Mouse (Mus musculus) heart, embryonic 16.5 days (tissue): ENCODE data around the gene Focad. TPM values are rescaled to one million over a fixed set of nuclear protein-coding genes. Genes with fewer than 3 reads are reported as not detected.
A peak's percentile ranks its signal among the peaks of the same experiment; 100 is the strongest.

Source experiments
- ATAC-seq: fragments of 200-750 bp; cut with Nextera tagmentation; replicated peaks from 2 replicates; pipeline ENCODE4 v1.8.0; 2017; ENCODE audit warnings: moderate number of reproducible peaks; ENCODE audit not compliant: insufficient read depth, low FRiP score; ENCODE audit errors: extremely low read depth
- H3K27ac ChIP-seq: fragments of 300-500 bp; sonication (generic); 2 replicates; pipeline ENCODE4 v1.5.1; 2014; ENCODE audit warnings: mild to moderate bottlenecking, low read length, control low read depth, moderate library complexity
- H3K27me3 ChIP-seq: fragments of 300-500 bp; sonication (generic); 2 replicates; pipeline ENCODE4 v1.6.1; 2014; ENCODE audit warnings: low read length, mixed read lengths; ENCODE audit not compliant: control insufficient read depth, insufficient read depth
- H3K36me3 ChIP-seq: fragments of 300-500 bp; sonication (generic); 2 replicates; pipeline ENCODE4 v1.6.1; 2014; ENCODE audit not compliant: control insufficient read depth, insufficient read depth
- H3K4me1 ChIP-seq: fragments of 300-500 bp; sonication (generic); 2 replicates; pipeline ENCODE4 v1.6.1; 2014; ENCODE audit warnings: low read length, mixed read lengths; ENCODE audit not compliant: control insufficient read depth, insufficient read depth
- H3K4me2 ChIP-seq: fragments of 300-500 bp; sonication (generic); 2 replicates; pipeline ENCODE4 v1.6.1; 2014; ENCODE audit warnings: low read depth, mild to moderate bottlenecking, control low read depth, low read length
- H3K4me3 ChIP-seq: fragments of 300-500 bp; sonication (generic); 2 replicates; pipeline ENCODE4 v1.5.1; 2014; ENCODE audit warnings: mild to moderate bottlenecking, control low read depth, low read length
- H3K9ac ChIP-seq: fragments of 300-500 bp; sonication (generic); 2 replicates; pipeline ENCODE4 v1.6.1; 2014; ENCODE audit warnings: low read length, control low read depth
- H3K9me3 ChIP-seq: fragments of 300-500 bp; sonication (generic); replicated peaks from 2 replicates; pipeline ENCODE4 v1.6.1; 2016; ENCODE audit warnings: low read length; ENCODE audit not compliant: control insufficient read depth
- WGBS: fragments of 180-500 bp; shearing (Covaris S2); extraction: QIAGEN DNeasy Blood & Tissue Kit; methylation state at CpG from one replicate; pipeline ENCODE4 v1.1.7; 2014; 5-methylcytosine and 5-hydroxymethylcytosine counted together
- polyA plus RNA-seq: library from polyadenylated mRNA; unstranded; fragments of >200 nt; fragmentation: Nextera tagmentation; extraction: Ambion mirVana; gene quantifications from 2 replicates; pipeline ENCODE4 v1.2.1, GENCODE M21; 2015

The Focad gene
- polyA plus RNA-seq, 1 experiment from 2014 or later, result 8.2 TPM

DNA sequence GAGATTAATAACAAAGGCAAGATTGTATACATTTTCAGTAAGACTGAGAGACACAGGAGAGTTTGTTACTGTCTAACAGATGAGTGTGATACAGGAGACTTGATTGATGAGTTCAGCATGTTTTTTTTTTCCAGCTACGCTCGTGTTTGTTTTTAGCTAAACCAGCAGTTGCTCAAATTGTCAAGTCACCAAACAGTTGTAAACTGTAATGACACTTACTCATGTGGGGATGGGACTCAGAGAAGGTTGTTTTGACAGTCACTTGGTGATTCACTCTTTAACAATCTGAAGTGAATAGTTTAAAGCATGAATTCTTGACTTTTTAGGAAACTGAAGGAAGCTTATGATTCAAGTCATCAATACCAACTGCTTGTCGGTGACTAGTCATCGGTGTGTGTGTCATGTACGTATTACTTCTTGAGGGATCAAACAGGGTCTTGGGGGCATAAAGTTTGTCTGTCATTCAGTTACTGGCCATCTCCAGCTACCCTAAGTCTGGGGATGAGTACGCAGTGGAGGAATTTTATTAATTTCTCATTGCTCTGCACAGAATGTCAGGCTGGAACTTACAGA, 342.2 kb downstream of the Focad start:
- H3K4me1 ChIP-seq, result peaks cover 16% of the 10 kb centered on the region
- no peaks in the 10 kb centered on the region for H3K9me3 ChIP-seq
- H3K4me3 ChIP-seq, result no peak overlapping the region
- H3K4me2 ChIP-seq, result no peak overlapping the region
- H3K27ac ChIP-seq, result no peak overlapping the region
- WGBS, result 84% methylated on average over 6 of the region's 6 CpGs
- no peak overlapping the region for H3K9ac ChIP-seq
- H3K36me3 ChIP-seq, result no peaks in the 10 kb centered on the region
- H3K27me3 ChIP-seq, result no peaks in the 10 kb centered on the region
- no peak for ATAC-seq

DNA sequence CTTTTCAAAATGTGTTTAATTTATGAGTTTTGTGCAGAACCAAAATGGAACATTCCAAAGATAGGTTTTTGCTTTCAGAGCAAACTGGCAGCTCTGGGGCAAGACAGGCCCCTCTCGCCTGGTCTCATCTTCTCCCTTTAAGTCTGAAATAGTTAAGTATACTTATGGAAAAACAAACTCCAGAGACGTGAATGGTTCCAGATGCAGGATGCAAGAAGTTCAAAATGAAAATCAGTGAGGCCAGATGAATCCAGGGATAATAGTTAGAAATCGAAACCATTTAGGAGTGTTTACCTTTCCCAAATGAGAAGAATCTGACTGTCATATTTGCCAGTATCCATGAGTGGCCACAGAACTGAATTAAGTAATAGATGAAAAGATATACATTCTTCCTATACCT, 342.7 kb downstream of the Focad start:
- no peak for ATAC-seq
- no peak overlapping the region for H3K27ac ChIP-seq
- WGBS, result 70% methylated on average over 3 of the region's 3 CpGs
- no peaks in the 10 kb centered on the region for H3K9me3 ChIP-seq
- peaks cover 18% of the 10 kb centered on the region for H3K4me1 ChIP-seq
- no peak overlapping the region for H3K9ac ChIP-seq
- H3K36me3 ChIP-seq, result no peaks in the 10 kb centered on the region
- no peak overlapping the region for H3K4me2 ChIP-seq
- no peak overlapping the region for H3K4me3 ChIP-seq
- no peaks in the 10 kb centered on the region for H3K27me3 ChIP-seq

DNA sequence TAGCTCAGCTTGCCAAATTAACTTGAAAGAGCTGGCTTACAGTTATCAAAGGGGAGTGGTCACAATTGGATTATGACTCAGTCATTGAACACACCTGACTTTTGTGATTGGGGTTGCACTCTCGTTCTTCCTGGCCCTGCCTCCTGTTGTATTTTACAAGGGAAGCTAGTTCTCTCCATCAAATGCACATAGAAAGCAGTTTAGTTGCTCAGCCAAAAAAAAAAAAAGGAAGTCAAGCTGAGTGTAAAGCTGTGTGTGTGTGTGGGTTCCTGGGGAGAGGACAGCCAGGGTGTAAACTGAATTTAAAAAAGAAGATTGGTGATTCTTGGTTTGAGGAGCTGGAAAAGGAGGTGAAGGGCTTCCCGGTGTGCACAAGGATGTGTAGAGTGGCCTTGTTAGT, 343.5 kb downstream of the Focad start:
- Histone ChIP-seq H3K4me1 (peaks cover 18% of the 10 kb centered on the region), H3K9ac (no peak overlapping the region), H3K36me3 (no peaks in the 10 kb centered on the region), H3K4me3 (peak overlapping the region; percentile 52; the same call in 1 of the 2 replicates), H3K4me2 (peak overlapping the region; percentile 69), H3K27ac (no peak overlapping the region), H3K27me3 (no peaks in the 10 kb centered on the region), H3K9me3 (no peaks in the 10 kb centered on the region)
- WGBS, result 31% methylated on average over 2 of the region's 2 CpGs
- ATAC-seq, result no peak

DNA sequence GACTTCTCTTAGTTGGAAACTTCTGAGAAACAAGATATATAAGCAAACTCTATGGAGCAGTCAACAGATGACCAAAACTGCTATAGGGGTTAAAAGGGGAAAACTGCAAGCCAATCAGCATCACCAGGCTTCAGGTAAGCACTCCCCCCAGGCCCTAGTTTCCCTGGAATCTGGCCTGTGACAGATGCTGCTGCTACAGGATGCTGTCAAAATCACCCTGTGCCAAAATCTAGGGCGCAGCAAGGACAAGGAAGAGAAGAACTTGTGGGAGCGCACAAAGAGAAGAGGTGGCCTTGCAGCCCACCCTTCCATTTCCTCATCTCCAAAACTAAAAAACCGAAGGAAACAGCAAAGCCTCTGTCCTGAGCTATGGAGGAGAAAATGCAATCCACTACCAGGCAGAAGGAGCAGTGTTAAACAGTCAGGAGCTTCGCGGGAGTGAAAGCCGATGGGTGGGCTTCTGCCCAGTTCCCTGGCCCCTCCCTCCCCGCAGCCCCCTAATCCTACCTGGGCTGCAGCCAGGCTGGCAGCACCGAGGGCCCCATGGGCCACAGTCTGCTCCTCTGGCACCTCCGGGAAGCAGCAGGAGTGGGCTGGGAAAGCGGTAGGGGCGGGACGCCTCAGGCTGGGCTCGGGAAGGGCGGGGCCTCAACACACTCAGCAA, 344.0 kb downstream of the Focad start, which contains the start of gene Hacd4:
Hacd4 (minus strand) TSS at position 603 of the 664 bp plus-strand sequence.
- Histone ChIP-seq H3K27ac (0 out of 2 replicates have a peak within 1 kb of the TSS, but pooled peaks have one; percentile 3), H3K9ac (peak within 1 kb of the TSS; percentile 71), H3K9me3 (no peaks in the 10 kb centered on the region), H3K4me2 (peak within 1 kb of the TSS; percentile 69), H3K27me3 (no peaks in the 10 kb centered on the region), H3K4me3 (peak within 1 kb of the TSS; percentile 52), H3K4me1 (peaks cover 18% of the 10 kb centered on the region), H3K36me3 (no peaks in the 10 kb centered on the region)
- ATAC-seq, result peak; percentile 83
- 5% methylated on average over 14 of the region's 14 CpGs for WGBS

DNA sequence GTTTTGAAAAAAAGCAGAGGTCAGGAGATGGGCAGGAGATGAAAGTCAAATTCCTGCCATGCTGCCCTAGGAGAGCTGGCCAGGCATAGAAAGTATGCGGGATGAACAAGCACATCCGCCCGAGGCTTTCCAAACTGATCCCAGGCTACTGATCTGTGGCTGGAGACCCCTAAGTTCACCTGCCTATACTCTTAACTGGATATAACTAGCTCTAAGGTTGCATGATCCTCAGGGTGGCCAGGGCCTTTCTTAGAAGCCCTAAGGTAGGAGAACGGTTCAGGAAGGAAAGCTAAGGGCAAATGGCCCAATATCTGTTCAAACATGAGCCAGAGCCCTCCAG, 344.5 kb downstream of the Focad start:
- no peaks in the 10 kb centered on the region for H3K9me3 ChIP-seq
- peak overlapping the region; percentile 69 for H3K4me2 ChIP-seq
- H3K4me3 ChIP-seq, result peak overlapping the region; percentile 52
- no peak overlapping the region; the same call in 1 of the 2 replicates for H3K9ac ChIP-seq
- ATAC-seq, result no peak
- peaks cover 18% of the 10 kb centered on the region for H3K4me1 ChIP-seq
- no peaks in the 10 kb centered on the region for H3K27me3 ChIP-seq
- no peaks in the 10 kb centered on the region for H3K36me3 ChIP-seq
- 17% methylated on average over 4 of the region's 4 CpGs for WGBS
- no peak overlapping the region for H3K27ac ChIP-seq

DNA sequence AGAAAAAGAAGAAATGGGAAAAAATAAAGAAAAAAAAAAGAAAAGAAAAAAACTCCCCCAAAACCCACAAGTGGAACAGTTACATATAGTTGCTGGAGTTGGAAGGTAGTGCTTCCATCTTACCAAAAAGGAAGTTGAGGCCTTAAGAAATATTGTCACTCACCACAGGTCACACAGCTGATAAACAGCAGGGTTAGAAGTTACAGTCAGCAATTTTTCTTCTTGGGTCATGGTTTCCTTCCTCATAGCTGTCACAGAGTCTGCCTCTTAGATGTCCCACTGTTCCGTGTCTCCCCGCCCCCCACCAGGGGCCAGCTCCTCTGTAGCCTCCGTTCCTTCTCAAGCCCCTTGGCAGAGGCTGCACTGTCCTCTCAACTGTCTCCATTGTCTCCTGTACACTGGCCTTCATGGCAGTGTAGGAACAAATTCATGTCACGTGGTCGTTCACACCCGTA, 345.3 kb downstream of the Focad start:
- Histone ChIP-seq H3K4me3 (no peak overlapping the region), H3K27me3 (no peaks in the 10 kb centered on the region), H3K9ac (no peak overlapping the region), H3K9me3 (no peaks in the 10 kb centered on the region), H3K4me2 (no peak overlapping the region), H3K27ac (no peak overlapping the region), H3K4me1 (peaks cover 18% of the 10 kb centered on the region), H3K36me3 (no peaks in the 10 kb centered on the region)
- no peak for ATAC-seq
- WGBS, result 63% methylated on average over 6 of the region's 6 CpGs

DNA sequence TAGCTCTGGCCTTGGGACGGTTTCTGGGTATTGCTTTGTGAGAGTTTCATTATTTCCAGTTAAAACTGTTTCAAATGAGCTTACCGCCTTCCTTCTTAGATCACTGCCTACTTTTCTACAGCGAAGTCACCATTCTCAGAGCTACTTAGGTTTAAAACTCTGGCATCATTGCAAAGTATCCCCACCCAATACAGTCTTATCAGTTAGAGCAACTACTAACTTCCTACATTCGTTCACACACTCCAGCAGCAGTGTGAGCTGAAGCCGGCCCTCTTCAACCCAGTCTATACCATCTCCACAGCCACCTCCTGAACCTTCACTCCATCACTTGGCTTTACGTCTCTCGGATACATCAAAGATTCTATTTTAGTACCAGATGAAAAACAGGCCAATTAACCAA, 346.4 kb downstream of the Focad start:
- ATAC-seq, result no peak
- H3K4me2 ChIP-seq, result no peak overlapping the region
- no peaks in the 10 kb centered on the region for H3K36me3 ChIP-seq
- H3K27ac ChIP-seq, result no peak overlapping the region
- no peaks in the 10 kb centered on the region for H3K9me3 ChIP-seq
- H3K4me1 ChIP-seq, result peaks cover 18% of the 10 kb centered on the region
- H3K9ac ChIP-seq, result no peak overlapping the region
- H3K4me3 ChIP-seq, result no peak overlapping the region
- H3K27me3 ChIP-seq, result no peaks in the 10 kb centered on the region
- WGBS, result 83% methylated on average over 7 of the region's 7 CpGs

DNA sequence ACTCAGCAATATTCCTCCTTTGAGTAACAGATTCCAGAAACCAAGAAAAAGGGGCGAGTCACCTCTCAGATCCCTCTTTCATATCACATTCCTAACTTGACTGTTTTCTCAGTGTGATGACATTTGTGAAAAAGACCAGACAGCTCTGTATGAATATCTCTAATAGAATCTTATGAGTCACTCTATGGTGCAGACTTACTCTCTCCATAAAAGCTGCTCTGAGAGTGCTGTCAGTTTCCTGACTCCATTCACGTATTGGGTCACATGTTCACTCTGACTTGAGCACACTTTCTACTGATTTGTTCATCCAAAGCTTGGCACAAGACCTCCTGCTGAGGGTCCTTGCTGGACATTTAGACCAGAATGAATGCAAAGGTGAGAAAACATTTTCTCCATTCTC, 354.5 kb downstream of the Focad start:
- H3K4me3 ChIP-seq, result no peak overlapping the region
- ATAC-seq, result no peak
- H3K4me2 ChIP-seq, result no peak overlapping the region
- 28% methylated on average over 2 of the region's 2 CpGs for WGBS
- H3K27me3 ChIP-seq, result no peaks in the 10 kb centered on the region
- H3K4me1 ChIP-seq, result no peaks in the 10 kb centered on the region
- no peak overlapping the region for H3K9ac ChIP-seq
- no peaks in the 10 kb centered on the region for H3K36me3 ChIP-seq
- no peak overlapping the region for H3K27ac ChIP-seq
- no peaks in the 10 kb centered on the region for H3K9me3 ChIP-seq

DNA sequence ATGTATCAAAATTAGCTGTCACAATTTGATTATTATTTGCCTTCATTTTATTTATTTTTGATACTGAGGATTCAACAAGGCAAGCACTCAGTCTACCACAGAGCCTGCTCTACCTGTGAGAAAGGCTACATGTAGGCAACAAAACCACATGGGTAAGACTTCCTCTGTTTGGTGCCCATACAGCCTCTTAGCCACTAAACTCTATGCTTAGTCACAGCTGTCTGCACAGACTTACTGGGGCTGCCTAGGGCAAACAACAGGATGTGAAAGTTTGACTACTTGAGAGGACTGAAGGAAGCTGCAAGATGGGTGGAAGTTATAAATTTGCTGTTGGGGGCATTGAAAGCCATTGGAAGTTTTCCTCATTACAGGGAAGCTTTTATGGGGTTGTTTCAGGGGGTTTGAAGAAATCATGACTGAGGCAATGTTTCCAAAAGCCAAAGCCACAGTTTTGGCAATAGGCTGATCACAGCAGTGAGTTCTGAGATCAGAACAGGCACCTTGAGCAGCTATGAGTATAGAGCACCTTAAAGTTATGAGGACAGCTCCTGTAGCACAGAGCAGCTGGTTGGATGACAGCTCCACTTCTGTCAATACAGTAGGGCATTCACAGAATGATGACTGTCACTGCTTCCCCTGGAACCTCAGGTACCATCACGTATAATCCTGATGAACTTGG, 355.8 kb downstream of the Focad start:
- 83% methylated on average over 1 of the region's 1 CpGs for WGBS
- no peak for ATAC-seq
- Histone ChIP-seq H3K9me3 (no peaks in the 10 kb centered on the region), H3K27ac (no peak overlapping the region), H3K9ac (no peak overlapping the region), H3K4me1 (no peaks in the 10 kb centered on the region), H3K27me3 (no peaks in the 10 kb centered on the region), H3K4me3 (no peak overlapping the region), H3K36me3 (no peaks in the 10 kb centered on the region), H3K4me2 (no peak overlapping the region)
